Mouse (Mus musculus) brain, embryonic 18.5 days (tissue): ENCODE data around the gene Tfcp2l1.
"Not testable (repeated sequence)": the region's sequence is repeated elsewhere in the genome, so short reads cannot be mapped to it uniquely, and the experiment has no call there.

ENCODE experiments used
- DNase-seq: peaks from one replicate; pipeline ENCODE4 v3.0.0-alpha.2; 2012; ENCODE audit warnings: low read depth, low spot score

Gene Tfcp2l1

GRCm38 (mm10) chr1:118627781-118628464 is at the start of gene Tfcp2l1:
Gene Tfcp2l1, plus strand, starts transcription at chr1:118627945.
- DNase-seq = no peak

- no peak for DNase-seq
Measured at GRCm38 (mm10) chr1:118580174-118580702, 47.5 kb upstream of the Tfcp2l1 start.

- DNase-seq = no peak
Measured at GRCm38 (mm10) chr1:118581179-118581578, 46.6 kb upstream of the Tfcp2l1 start.

- no peak for DNase-seq
Measured at GRCm38 (mm10) chr1:118589721-118590120, 38.0 kb upstream of the Tfcp2l1 start.

GRCm38 (mm10) chr1:118592933-118593332 is 34.8 kb upstream of the Tfcp2l1 start:
- DNase-seq = no peak

- no peak for DNase-seq
Measured at GRCm38 (mm10) chr1:118595395-118595794, 32.4 kb upstream of the Tfcp2l1 start.

- DNase-seq = no peak
Measured at GRCm38 (mm10) chr1:118597475-118598213, 30.1 kb upstream of the Tfcp2l1 start.

GRCm38 (mm10) chr1:118598339-118598738 is 29.4 kb upstream of the Tfcp2l1 start:
- DNase-seq = no peak

- DNase-seq = no peak
Measured at GRCm38 (mm10) chr1:118613631-118614183, 14.0 kb upstream of the Tfcp2l1 start.

GRCm38 (mm10) chr1:118621055-118621454 is 6.7 kb upstream of the Tfcp2l1 start:
- not testable (repeated sequence) for DNase-seq

- no peak for DNase-seq
Measured at GRCm38 (mm10) chr1:118622857-118623256, 4.9 kb upstream of the Tfcp2l1 start.

GRCm38 (mm10) chr1:118625461-118625860 is 2.3 kb upstream of the Tfcp2l1 start:
- no peak for DNase-seq

GRCm38 (mm10) chr1:118625921-118626320 is 1.8 kb upstream of the Tfcp2l1 start:
- DNase-seq = no peak

- no peak for DNase-seq
Measured at GRCm38 (mm10) chr1:118626452-118626851, 1.3 kb upstream of the Tfcp2l1 start.

GRCm38 (mm10) chr1:118633415-118633980 is 5.8 kb downstream of the Tfcp2l1 start:
- no peak for DNase-seq

GRCm38 (mm10) chr1:118642296-118642999 is 14.7 kb downstream of the Tfcp2l1 start:
- no peak for DNase-seq

- no peak for DNase-seq
Measured at GRCm38 (mm10) chr1:118643138-118643979, 15.6 kb downstream of the Tfcp2l1 start.

GRCm38 (mm10) chr1:118645701-118646100 is 18.0 kb downstream of the Tfcp2l1 start:
- no peak for DNase-seq

GRCm38 (mm10) chr1:118648015-118648414 is 20.3 kb downstream of the Tfcp2l1 start:
- no peak for DNase-seq

- DNase-seq = no peak
Measured at GRCm38 (mm10) chr1:118649933-118650770, 22.4 kb downstream of the Tfcp2l1 start.
